ENCODE assay signal across 18 mouse cellular contexts in genomic region chr17:13574122-13574521, GRCm38 (mm10).
DNase-seq lines count a peak whose midpoint lies in the region; ATAC-seq and TF ChIP-seq lines count a peak whose summit lies in the region.
"Had no signal": no experiment of that assay in that cellular context is flagged by ENCODE, and none has a peak within 500 bp of the region (broad histone marks: within the 10 kb centered on the region; RNA-seq: fewer than 3 reads in every experiment).

No protein-coding gene starts in this region.

- no peaks in the 10 kb centered on the region for H3K9me3 ChIP-seq in neural tube, embryonic 13.5 days
- no peaks in the 10 kb centered on the region for H3K9me3 ChIP-seq in intestine, postnatal 0 days (ENCODE audit: control insufficient read depth)
- H3K9me3 ChIP-seq in stomach, embryonic 16.5 days (replicated peaks; ENCODE audit: control insufficient read depth, low read length), result no peaks in the 10 kb centered on the region
- H3K9me3 ChIP-seq: embryonic facial prominence, embryonic 13.5 days; limb, embryonic 15.5 days had no signal

- no peak for DNase-seq in neural tube, embryonic 10.5 days (ENCODE audit: extremely low spot score, low spot score)
- DNase-seq in frontal cortex, adult 2 months (ENCODE audit: extremely low spot score in 1 of 2, low spot score in 1 of 2), result no peak
- no peak for DNase-seq in adrenal gland, postnatal 36 days
- DNase-seq in thymus, adult 18-20 months, result no peak
- DNase-seq: adrenal gland, adult 8-10 months; cerebellum, adult 2 months; gastrocnemius, postnatal 14 days; heart, postnatal 36 days; lung, embryonic 14.5 days; right cerebral cortex, postnatal 25 days had no signal

- H3K27ac ChIP-seq in neural tube, embryonic 13.5 days (replicated peaks), result peak overlapping the region; percentile 80
- H3K27ac ChIP-seq in intestine, postnatal 0 days (ENCODE audit: low read depth, low read length), result peak overlapping the region; percentile 58
- H3K27ac ChIP-seq in stomach, embryonic 16.5 days (ENCODE audit: low read length), result peak overlapping the region; percentile 60; the same call in 1 of the 2 replicates
- H3K27ac ChIP-seq: embryonic facial prominence, embryonic 13.5 days; limb, embryonic 15.5 days had no signal

- WGBS in neural tube, embryonic 13.5 days, result 84% methylated on average over 1 of the region's 1 CpGs
- 43% methylated on average over 1 of the region's 1 CpGs for WGBS in intestine, postnatal 0 days
- WGBS in stomach, embryonic 16.5 days, result 63% methylated on average over 1 of the region's 1 CpGs

- ATAC-seq in neural tube, embryonic 13.5 days (ENCODE audit: low read depth), result no peak
- ATAC-seq in granulocyte monocyte progenitor cell, adult 5-6 weeks (replicated peaks; ENCODE audit: poor library complexity, severe bottlenecking), result peak; percentile 31
- ATAC-seq in intestine, postnatal 0 days, result peak; percentile 71
- no peak for ATAC-seq in stomach, embryonic 16.5 days (ENCODE audit: insufficient read depth, low FRiP score)

- no peak overlapping the region for H3K9ac ChIP-seq in neural tube, embryonic 13.5 days
- H3K9ac ChIP-seq in intestine, postnatal 0 days (ENCODE audit: low read depth, low read length), result no peak overlapping the region
- no peak overlapping the region for H3K9ac ChIP-seq in stomach, embryonic 16.5 days (ENCODE audit: low read length)
- H3K9ac ChIP-seq: embryonic facial prominence, embryonic 13.5 days; limb, embryonic 15.5 days; lung, embryonic 14.5 days had no signal

- H3K4me2 ChIP-seq in neural tube, embryonic 13.5 days, result no peak overlapping the region
- H3K4me2 ChIP-seq in intestine, postnatal 0 days (replicated peaks; ENCODE audit: low read depth), result no peak overlapping the region
- no peak overlapping the region for H3K4me2 ChIP-seq in stomach, embryonic 16.5 days (ENCODE audit: low read depth, low read length)
- H3K4me2 ChIP-seq: embryonic facial prominence, embryonic 13.5 days; heart, embryonic 11.5 days; limb, embryonic 15.5 days; lung, embryonic 14.5 days had no signal

- no peaks in the 10 kb centered on the region for H3K36me3 ChIP-seq in neural tube, embryonic 13.5 days
- no peaks in the 10 kb centered on the region for H3K36me3 ChIP-seq in intestine, postnatal 0 days (ENCODE audit: control insufficient read depth, insufficient read depth)
- H3K36me3 ChIP-seq in stomach, embryonic 16.5 days (ENCODE audit: control insufficient read depth, insufficient read depth, low read length), result no peaks in the 10 kb centered on the region
- H3K36me3 ChIP-seq: embryonic facial prominence, embryonic 13.5 days; G1E; limb, embryonic 15.5 days had no signal

- no peaks in the 10 kb centered on the region for H3K27me3 ChIP-seq in neural tube, embryonic 13.5 days
- no peaks in the 10 kb centered on the region for H3K27me3 ChIP-seq in intestine, postnatal 0 days (replicated peaks; ENCODE audit: control insufficient read depth, insufficient read depth, low read length)
- H3K27me3 ChIP-seq in stomach, embryonic 16.5 days (ENCODE audit: control insufficient read depth, insufficient read depth, low read length), result no peaks in the 10 kb centered on the region
- H3K27me3 ChIP-seq: embryonic facial prominence, embryonic 13.5 days; limb, embryonic 15.5 days had no signal

- H3K4me3 ChIP-seq in neural tube, embryonic 13.5 days, result no peak overlapping the region
- H3K4me3 ChIP-seq in intestine, postnatal 0 days (ENCODE audit: low read depth, low read length), result no peak overlapping the region
- no peak overlapping the region for H3K4me3 ChIP-seq in stomach, embryonic 16.5 days (replicated peaks; ENCODE audit: low read length)
- H3K4me3 ChIP-seq: embryonic facial prominence, embryonic 13.5 days; limb, embryonic 15.5 days had no signal

- TF ChIP-seq CTCF in intestine, postnatal 0 days (IDR thresholded peaks at IDR 0.05; ENCODE audit: low read depth), result no peak

- H3K4me1 ChIP-seq in neural tube, embryonic 13.5 days (replicated peaks), result peaks cover 20% of the 10 kb centered on the region
- H3K4me1 ChIP-seq in intestine, postnatal 0 days (replicated peaks; ENCODE audit: control insufficient read depth, insufficient read depth, low read length), result no peaks in the 10 kb centered on the region
- H3K4me1 ChIP-seq in stomach, embryonic 16.5 days (ENCODE audit: control insufficient read depth, insufficient read depth, low read length), result 0 out of 2 replicates have a peak, but pooled peaks cover 4% of the 10 kb centered on the region
- H3K4me1 ChIP-seq: limb, embryonic 15.5 days had no signal

Comparison
In these comparisons a context has a peak if more than half of its experiments do, and no peak if none do; other contexts are left out.
1. ATAC-seq: peak in granulocyte monocyte progenitor cell, adult 5-6 weeks (single experiment) and intestine, postnatal 0 days (single experiment); none in neural tube, embryonic 13.5 days (single experiment) and stomach, embryonic 16.5 days (single experiment).
2. Peak in every context shown above with its lines, with median percentiles within 50 percentile points of each other: H3K27ac ChIP-seq.